Mouse (Mus musculus): ENCODE measurements around the gene Olfr745. TPM values are rescaled to one million over a fixed set of nuclear protein-coding genes. Genes with fewer than 3 reads are reported as not detected.

The Olfr745 gene
- not detected in 2 replicates for polyA plus RNA-seq (2016; fragmentation: Nextera tagmentation; extraction: Ambion mirVana)

GRCm38 (mm10) chr14:50639088-50639487 is at the start of gene Olfr745:
Olfr745 (plus strand) TSS chr14:50639388.
- Histone ChIP-seq H3K27me3 (ENCODE audit: insufficient read depth, poor library complexity, severe bottlenecking) (no peaks in the 10 kb centered on the region), H3K27ac (no peak within 1 kb of the TSS), H3K9me3 (no peaks in the 10 kb centered on the region), H3K36me3 (no peaks in the 10 kb centered on the region), H3K4me1 (no peaks in the 10 kb centered on the region), H3K4me3 (no peak within 1 kb of the TSS)
- DNase-seq (ENCODE audit: low spot score): no peak
- 75% methylated on average over 2 of the region's 2 CpGs for WGBS

DNA sequence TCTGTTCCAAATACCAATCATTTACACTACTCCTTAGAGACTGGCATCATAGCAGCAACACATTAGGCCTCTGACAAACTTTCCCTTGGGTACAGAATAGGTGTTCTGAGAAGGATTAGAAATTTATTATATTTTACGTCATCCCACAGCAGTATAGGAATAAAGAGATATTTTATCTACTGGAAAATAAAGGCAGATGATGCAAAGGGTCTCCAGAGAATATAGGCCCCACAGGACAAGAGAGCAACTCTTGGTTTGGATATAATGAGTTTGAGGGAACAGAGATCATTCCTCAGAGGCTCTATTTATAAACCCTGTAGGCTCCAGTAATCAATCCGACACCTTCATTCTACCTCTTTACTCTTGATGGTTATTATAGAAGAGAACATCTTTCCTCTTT is 24.6 kb upstream of the Olfr745 start, which contains the start of gene Olfr744:
Gene Olfr744, plus strand, starts transcription at position 301 of the 400 bp plus-strand sequence.
- H3K27me3 ChIP-seq (ENCODE audit: insufficient read depth, poor library complexity, severe bottlenecking): no peaks in the 10 kb centered on the region
- H3K4me1 ChIP-seq: no peaks in the 10 kb centered on the region
- H3K9me3 ChIP-seq: no peaks in the 10 kb centered on the region
- H3K4me3 ChIP-seq: no peak within 1 kb of the TSS
- no peaks in the 10 kb centered on the region for H3K36me3 ChIP-seq
- H3K27ac ChIP-seq: no peak within 1 kb of the TSS
- no peak for DNase-seq (ENCODE audit: low spot score)
- WGBS: 81% methylated on average over 2 of the region's 2 CpGs

- DNase-seq (ENCODE audit: low spot score): no peak
- H3K27me3 ChIP-seq (ENCODE audit: insufficient read depth, poor library complexity, severe bottlenecking): no peaks in the 10 kb centered on the region
Observed at GRCm38 (mm10) chr14:50646783-50647182, 7.6 kb downstream of the Olfr745 start, which contains the start of gene Olfr746. Olfr746 (plus strand) TSS chr14:50647083.

DNA sequence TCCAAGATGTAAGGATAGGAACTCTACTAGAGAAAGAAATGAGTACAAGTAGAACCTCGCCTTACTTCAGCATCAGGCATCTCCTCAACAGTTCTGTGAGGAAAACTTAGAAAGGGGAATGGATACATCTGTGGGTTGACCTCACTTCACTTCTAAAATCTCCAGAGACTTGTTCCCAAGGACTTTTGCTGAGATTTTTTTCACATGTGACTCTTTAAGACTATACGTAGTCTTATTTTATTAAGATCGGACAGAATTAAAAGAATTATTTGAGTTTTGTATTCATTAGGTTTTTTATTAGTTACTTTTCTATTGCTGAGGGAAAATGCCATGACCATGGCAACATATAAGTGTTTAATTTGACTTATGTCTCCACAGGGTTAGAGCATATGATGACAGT is 53.9 kb downstream of the Olfr745 start, which contains the start of gene Olfr747:
Gene Olfr747, minus strand, starts transcription at position 101 of the 400 bp plus-strand sequence.
- H3K27me3 ChIP-seq (ENCODE audit: insufficient read depth, poor library complexity, severe bottlenecking): no peaks in the 10 kb centered on the region
- no peaks in the 10 kb centered on the region for H3K36me3 ChIP-seq
- no peak within 1 kb of the TSS for H3K27ac ChIP-seq
- WGBS: 82% methylated on average over 3 of the region's 3 CpGs
- H3K4me3 ChIP-seq: no peak within 1 kb of the TSS
- H3K4me1 ChIP-seq: no peaks in the 10 kb centered on the region
- DNase-seq (ENCODE audit: low spot score): no peak
- H3K9me3 ChIP-seq: no peaks in the 10 kb centered on the region

More at GRCm38 (mm10) chr14:50646783-50647182, 7.6 kb downstream of the Olfr745 start, which contains the start of gene Olfr746:
- Histone ChIP-seq H3K9me3 (no peaks in the 10 kb centered on the region), H3K4me3 (no peak within 1 kb of the TSS), H3K4me1 (no peaks in the 10 kb centered on the region), H3K27ac (no peak within 1 kb of the TSS), H3K36me3 (no peaks in the 10 kb centered on the region)

Other genes starting within 250 kb of the Olfr745 start
- gene Olfr738, start 231.8 kb upstream of the Olfr745 start, polyA plus RNA-seq (2016; fragmentation: Nextera tagmentation; extraction: Ambion mirVana): not detected in 2 replicates
- gene Olfr739, start 220.8 kb upstream of the Olfr745 start, polyA plus RNA-seq (2016; fragmentation: Nextera tagmentation; extraction: Ambion mirVana): not detected in 2 replicates
- not detected in 2 replicates for gene Olfr740, start 193.8 kb upstream of the Olfr745 start, polyA plus RNA-seq (2016; fragmentation: Nextera tagmentation; extraction: Ambion mirVana)
- not detected in 2 replicates for gene Olfr741, start 166.7 kb upstream of the Olfr745 start, polyA plus RNA-seq (2016; fragmentation: Nextera tagmentation; extraction: Ambion mirVana)
- gene Olfr742, start 135.8 kb upstream of the Olfr745 start, polyA plus RNA-seq (2016; fragmentation: Nextera tagmentation; extraction: Ambion mirVana): not detected in 2 replicates
- gene Olfr743, start 117.5 kb upstream of the Olfr745 start, polyA plus RNA-seq (2016; fragmentation: Nextera tagmentation; extraction: Ambion mirVana): not detected in 2 replicates
- not detected in 2 replicates for gene Olfr744, start 24.5 kb upstream of the Olfr745 start, polyA plus RNA-seq (2016; fragmentation: Nextera tagmentation; extraction: Ambion mirVana)
- gene Olfr746, start 7.7 kb downstream of the Olfr745 start, polyA plus RNA-seq (2016; fragmentation: Nextera tagmentation; extraction: Ambion mirVana): not detected in 2 replicates
- gene Olfr747, start 53.8 kb downstream of the Olfr745 start, polyA plus RNA-seq (2016; fragmentation: Nextera tagmentation; extraction: Ambion mirVana): not detected in 2 replicates
- not detected in 2 replicates for gene Olfr748, start 68.0 kb downstream of the Olfr745 start, polyA plus RNA-seq (2016; fragmentation: Nextera tagmentation; extraction: Ambion mirVana)
- not detected in 2 replicates for gene Olfr749, start 105.7 kb downstream of the Olfr745 start, polyA plus RNA-seq (2016; fragmentation: Nextera tagmentation; extraction: Ambion mirVana)
- gene Ttc5, start 146.1 kb downstream of the Olfr745 start, polyA plus RNA-seq (2016; fragmentation: Nextera tagmentation; extraction: Ambion mirVana): 59.8 and 64.1 TPM in 2 replicates
- gene Ccnb1ip1, start 168.3 kb downstream of the Olfr745 start, polyA plus RNA-seq (2016; fragmentation: Nextera tagmentation; extraction: Ambion mirVana): not detected in 2 replicates
- gene Parp2, start 168.5 kb downstream of the Olfr745 start, polyA plus RNA-seq (2016; fragmentation: Nextera tagmentation; extraction: Ambion mirVana): 46.1 and 50.0 TPM in 2 replicates
- gene Tep1, start 231.2 kb downstream of the Olfr745 start, polyA plus RNA-seq (2016; fragmentation: Nextera tagmentation; extraction: Ambion mirVana): 4.6 and 6.2 TPM in 2 replicates

All from heart, embryonic 10.5 days (tissue).